Mouse (Mus musculus): ENCODE data around the gene AU022252. TPM values are rescaled to one million over a fixed set of nuclear protein-coding genes. Genes with fewer than 3 reads are reported as not detected.

AU022252 gene
- total and polyA plus RNA-seq, 2 experiments from 2014 or later = 7.5 to 15.5 TPM

DNA sequence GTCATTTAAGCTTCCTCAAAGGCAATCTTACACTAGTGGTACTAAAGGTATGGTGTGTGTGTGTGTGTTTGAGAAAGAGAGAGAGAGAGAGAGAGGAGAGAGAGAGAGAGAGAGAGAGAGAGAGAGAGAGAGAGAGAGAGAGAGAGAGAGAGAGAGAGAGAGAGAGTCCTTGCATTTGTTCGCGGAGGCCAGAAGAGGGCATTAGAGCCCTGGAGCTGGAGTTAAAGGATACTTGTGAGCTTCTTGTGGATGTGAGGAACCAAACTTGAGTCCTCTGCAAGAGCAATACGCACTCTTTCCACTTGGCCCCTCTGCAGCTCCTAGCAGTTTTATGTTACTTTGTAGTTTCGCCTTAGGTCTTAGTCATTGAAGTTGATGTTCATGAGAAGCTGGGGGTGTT lies 69.5 kb downstream of the AU022252 start:
- Histone ChIP-seq H3K27me3 (ENCODE audit: control insufficient read depth, insufficient read depth, low read length) (no peaks in the 10 kb centered on the region), H3K4me3 (ENCODE audit: low read depth, low read length) (no peak overlapping the region), H3K36me3 (replicated peaks; ENCODE audit: control insufficient read depth, insufficient read depth, low read length) (no peaks in the 10 kb centered on the region), H3K9ac (replicated peaks; ENCODE audit: low read depth, low read length) (no peak overlapping the region), H3K4me2 (ENCODE audit: low read depth, low read length) (no peak overlapping the region), H3K9me3 (replicated peaks; ENCODE audit: control insufficient read depth, low read length) (no peaks in the 10 kb centered on the region), H3K4me1 (ENCODE audit: control insufficient read depth, insufficient read depth) (no peaks in the 10 kb centered on the region), H3K27ac (ENCODE audit: low read depth) (no peak overlapping the region)
- ATAC-seq (ENCODE audit: insufficient read depth, low read depth) = no peak
- 75% methylated on average over 4 of the region's 4 CpGs for WGBS
- DNase-seq (ENCODE audit: low spot score) = no peak
- TF ChIP-seq CTCF (IDR thresholded peaks at IDR 0.05; ENCODE audit: low read depth) (0 out of 2 replicates have a peak, but pooled peaks have one; percentile 5), EP300 (IDR thresholded peaks at IDR 0.05; ENCODE audit: low read depth) (no peak)

DNA sequence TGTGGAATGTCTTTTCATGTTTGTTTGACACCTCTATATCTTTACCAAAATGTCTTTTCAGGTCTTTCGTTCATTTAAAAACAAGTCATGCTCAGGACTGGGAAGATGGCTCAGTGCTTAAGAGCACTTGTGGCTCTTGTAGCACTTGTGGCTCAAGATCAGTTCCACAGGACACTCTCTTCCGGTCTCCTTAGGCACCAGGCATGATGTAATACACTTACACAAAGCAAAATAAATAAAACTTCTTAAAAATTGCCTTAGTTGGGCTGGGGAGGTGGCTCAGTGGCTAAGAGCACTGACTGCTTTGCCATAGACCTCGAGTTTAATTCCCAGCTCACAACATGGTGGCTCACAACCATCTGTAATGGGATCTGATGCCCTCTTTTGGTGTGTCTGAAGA lies 71.2 kb downstream of the AU022252 start:
- DNase-seq (ENCODE audit: low spot score) (no peak), ATAC-seq (ENCODE audit: insufficient read depth, low read depth) (no peak)
- H3K9ac ChIP-seq (replicated peaks; ENCODE audit: low read depth, low read length) = no peak overlapping the region
- WGBS = 75% methylated on average over 3 of the region's 3 CpGs
- no peaks in the 10 kb centered on the region for H3K27me3 ChIP-seq (ENCODE audit: control insufficient read depth, insufficient read depth, low read length)
- H3K4me2 ChIP-seq (ENCODE audit: low read depth, low read length) = no peak overlapping the region
- TF ChIP-seq CTCF (IDR thresholded peaks at IDR 0.05; ENCODE audit: low read depth) = no peak
- no peak for TF ChIP-seq EP300 (IDR thresholded peaks at IDR 0.05; ENCODE audit: low read depth)
- no peak overlapping the region for H3K27ac ChIP-seq (ENCODE audit: low read depth)
- no peaks in the 10 kb centered on the region for H3K36me3 ChIP-seq (replicated peaks; ENCODE audit: control insufficient read depth, insufficient read depth, low read length)
- no peak overlapping the region for H3K4me3 ChIP-seq (ENCODE audit: low read depth, low read length)
- no peaks in the 10 kb centered on the region for H3K9me3 ChIP-seq (replicated peaks; ENCODE audit: control insufficient read depth, low read length)
- H3K4me1 ChIP-seq (ENCODE audit: control insufficient read depth, insufficient read depth) = no peaks in the 10 kb centered on the region

GRCm38 (mm10) chr4:119157891-119158290 lies 74.6 kb downstream of the AU022252 start:
- Histone ChIP-seq H3K4me2 (ENCODE audit: low read depth, low read length) (no peak overlapping the region), H3K27ac (ENCODE audit: low read depth) (no peak overlapping the region), H3K27me3 (ENCODE audit: control insufficient read depth, insufficient read depth, low read length) (no peaks in the 10 kb centered on the region), H3K9ac (replicated peaks; ENCODE audit: low read depth, low read length) (no peak overlapping the region), H3K4me3 (ENCODE audit: low read depth, low read length) (no peak overlapping the region), H3K4me1 (ENCODE audit: control insufficient read depth, insufficient read depth) (no peaks in the 10 kb centered on the region), H3K9me3 (replicated peaks; ENCODE audit: control insufficient read depth, low read length) (no peaks in the 10 kb centered on the region), H3K36me3 (replicated peaks; ENCODE audit: control insufficient read depth, insufficient read depth, low read length) (no peaks in the 10 kb centered on the region)
- DNase-seq (ENCODE audit: low spot score) = no peak
- TF ChIP-seq CTCF (IDR thresholded peaks at IDR 0.05; ENCODE audit: low read depth) (no peak), EP300 (IDR thresholded peaks at IDR 0.05; ENCODE audit: low read depth) (no peak)
- no peak for ATAC-seq (ENCODE audit: insufficient read depth, low read depth)
- WGBS = 54% methylated on average over 5 of the region's 5 CpGs

GRCm38 (mm10) chr4:119157186-119157585 lies 75.3 kb downstream of the AU022252 start:
- H3K36me3 ChIP-seq (replicated peaks; ENCODE audit: control insufficient read depth, insufficient read depth, low read length) = no peaks in the 10 kb centered on the region
- 36% methylated on average over 2 of the region's 2 CpGs for WGBS
- DNase-seq (ENCODE audit: low spot score) = no peak
- H3K9me3 ChIP-seq (replicated peaks; ENCODE audit: control insufficient read depth, low read length) = no peaks in the 10 kb centered on the region
- no peak for ATAC-seq (ENCODE audit: insufficient read depth, low read depth)
- TF ChIP-seq CTCF (IDR thresholded peaks at IDR 0.05; ENCODE audit: low read depth) (peak; percentile 51), EP300 (IDR thresholded peaks at IDR 0.05; ENCODE audit: low read depth) (no peak)
- H3K27ac ChIP-seq (ENCODE audit: low read depth) = no peak overlapping the region
- H3K4me1 ChIP-seq (ENCODE audit: control insufficient read depth, insufficient read depth) = no peaks in the 10 kb centered on the region
- no peak overlapping the region for H3K4me3 ChIP-seq (ENCODE audit: low read depth, low read length)
- no peak overlapping the region for H3K4me2 ChIP-seq (ENCODE audit: low read depth, low read length)
- no peaks in the 10 kb centered on the region for H3K27me3 ChIP-seq (ENCODE audit: control insufficient read depth, insufficient read depth, low read length)
- no peak overlapping the region for H3K9ac ChIP-seq (replicated peaks; ENCODE audit: low read depth, low read length)

Other genes starting within 250 kb of the AU022252 start
- gene Slc2a1, start 124.0 kb downstream of the AU022252 start, total RNA-seq (2014; rRNA removed; ENCODE audit: low replicate concordance) = 93.0 and 120 TPM in 2 replicates
- gene Slc2a1, start 124.0 kb downstream of the AU022252 start, polyA plus RNA-seq (2015; fragmentation: Nextera tagmentation; extraction: Ambion mirVana) = 19.0 and 19.7 TPM in 2 replicates
- 12.9 and 14.3 TPM in 2 replicates for gene Zfp691, start 58.5 kb downstream of the AU022252 start, total RNA-seq (2014; rRNA removed; ENCODE audit: low replicate concordance)
- 13.7 and 13.8 TPM in 2 replicates for gene Zfp691, start 58.5 kb downstream of the AU022252 start, polyA plus RNA-seq (2015; fragmentation: Nextera tagmentation; extraction: Ambion mirVana)
- gene Ermap, start 42.7 kb downstream of the AU022252 start, total RNA-seq (2014; rRNA removed; ENCODE audit: low replicate concordance) = 0.15 TPM in 1 of 2 replicates, not detected in the other
- 0.51 and 0.57 TPM in 2 replicates for gene Ermap, start 42.7 kb downstream of the AU022252 start, polyA plus RNA-seq (2015; fragmentation: Nextera tagmentation; extraction: Ambion mirVana)
- 33.2 and 49.1 TPM in 2 replicates for gene Svbp, start 37.4 kb downstream of the AU022252 start, total RNA-seq (2014; rRNA removed; ENCODE audit: low replicate concordance)
- 126 and 129 TPM in 2 replicates for gene Svbp, start 37.4 kb downstream of the AU022252 start, polyA plus RNA-seq (2015; fragmentation: Nextera tagmentation; extraction: Ambion mirVana)
- not detected in 2 replicates for gene Tmem269, start 14.5 kb downstream of the AU022252 start, total RNA-seq (2014; rRNA removed; ENCODE audit: low replicate concordance)
- not detected in 2 replicates for gene Tmem269, start 14.5 kb downstream of the AU022252 start, polyA plus RNA-seq (2015; fragmentation: Nextera tagmentation; extraction: Ambion mirVana)
- 34.3 and 40.8 TPM in 2 replicates for gene P3h1, start 203 bp upstream of the AU022252 start, total RNA-seq (2014; rRNA removed; ENCODE audit: low replicate concordance)
- gene P3h1, start 203 bp upstream of the AU022252 start, polyA plus RNA-seq (2015; fragmentation: Nextera tagmentation; extraction: Ambion mirVana) = 20.5 and 23.5 TPM in 2 replicates
- gene Cldn19, start 22.7 kb upstream of the AU022252 start, total RNA-seq (2014; rRNA removed; ENCODE audit: low replicate concordance) = not detected in 2 replicates
- 0.05 TPM in 1 of 2 replicates, not detected in the other for gene Cldn19, start 22.7 kb upstream of the AU022252 start, polyA plus RNA-seq (2015; fragmentation: Nextera tagmentation; extraction: Ambion mirVana)
- 292 and 309 TPM in 2 replicates for gene Ybx1, start 61.9 kb upstream of the AU022252 start, total RNA-seq (2014; rRNA removed; ENCODE audit: low replicate concordance)
- 515 and 546 TPM in 2 replicates for gene Ybx1, start 61.9 kb upstream of the AU022252 start, polyA plus RNA-seq (2015; fragmentation: Nextera tagmentation; extraction: Ambion mirVana)
- 15.2 and 31.1 TPM in 2 replicates for gene Ppih, start 87.8 kb upstream of the AU022252 start, total RNA-seq (2014; rRNA removed; ENCODE audit: low replicate concordance)
- gene Ppih, start 87.8 kb upstream of the AU022252 start, polyA plus RNA-seq (2015; fragmentation: Nextera tagmentation; extraction: Ambion mirVana) = 21.5 and 26.0 TPM in 2 replicates
- not detected in 2 replicates for gene Ccdc30, start 182.8 kb upstream of the AU022252 start, total RNA-seq (2014; rRNA removed; ENCODE audit: low replicate concordance)
- 2.1 and 2.3 TPM in 2 replicates for gene Ccdc30, start 182.8 kb upstream of the AU022252 start, polyA plus RNA-seq (2015; fragmentation: Nextera tagmentation; extraction: Ambion mirVana)
- 17.4 and 22.5 TPM in 2 replicates for gene Ppcs, start 189.7 kb upstream of the AU022252 start, total RNA-seq (2014; rRNA removed; ENCODE audit: low replicate concordance)
- gene Ppcs, start 189.7 kb upstream of the AU022252 start, polyA plus RNA-seq (2015; fragmentation: Nextera tagmentation; extraction: Ambion mirVana) = 39.3 and 40.0 TPM in 2 replicates
- gene Zmynd12, start 190.1 kb upstream of the AU022252 start, total RNA-seq (2014; rRNA removed; ENCODE audit: low replicate concordance) = not detected in 2 replicates
- 0.21 and 0.37 TPM in 2 replicates for gene Zmynd12, start 190.1 kb upstream of the AU022252 start, polyA plus RNA-seq (2015; fragmentation: Nextera tagmentation; extraction: Ambion mirVana)

Data from heart, postnatal 0 days (tissue).